Mouse (Mus musculus) forebrain, embryonic 14.5 days (tissue): ENCODE measurements around the gene Itgb1. TPM values are rescaled to one million over a fixed set of nuclear protein-coding genes. Genes with fewer than 3 reads are reported as not detected.

Source experiments
- ATAC-seq: fragments of 200-750 bp; cut with Nextera tagmentation; 2 replicates; pipeline ENCODE4 v1.8.0; 2017; ENCODE audit warnings: mild to moderate bottlenecking, moderate library complexity
- DNase-seq: peaks from one replicate; pipeline ENCODE4 v3.0.0-alpha.2; 2015; ENCODE audit warnings: low spot score
- H3K27ac ChIP-seq: fragments of 300-500 bp; sonication (generic); 2 replicates; pipeline ENCODE4 v1.5.1; 2014; ENCODE audit warnings: low read depth, mild to moderate bottlenecking, control low read depth, low read length, moderate library complexity
- H3K27me3 ChIP-seq: fragments of 300-500 bp; sonication (generic); replicated peaks from 2 replicates; pipeline ENCODE4 v1.6.1; 2014; ENCODE audit warnings: low read length, control low read depth, mixed read lengths; ENCODE audit not compliant: control insufficient read depth, insufficient read depth
- H3K36me3 ChIP-seq: fragments of 300-500 bp; sonication (generic); 2 replicates; pipeline ENCODE4 v1.6.1; 2014; ENCODE audit warnings: low read length, control low read depth; ENCODE audit not compliant: control insufficient read depth, insufficient read depth
- H3K4me1 ChIP-seq: fragments of 300-500 bp; sonication (generic); 2 replicates; pipeline ENCODE4 v1.6.1; 2014; ENCODE audit warnings: antibody characterized with exemption, low read length, control low read depth; ENCODE audit not compliant: control insufficient read depth, insufficient read depth
- H3K4me2 ChIP-seq: fragments of 300-500 bp; sonication (generic); 2 replicates; pipeline ENCODE4 v1.6.1; 2014; ENCODE audit warnings: mild to moderate bottlenecking, control low read depth, low read length
- H3K4me3 ChIP-seq: fragments of 300-500 bp; sonication (generic); 2 replicates; pipeline ENCODE4 v1.5.1; 2014; ENCODE audit warnings: low read depth, low read length, control low read depth
- H3K9ac ChIP-seq: fragments of 300-500 bp; sonication (generic); 2 replicates; pipeline ENCODE4 v1.6.1; 2014; ENCODE audit warnings: mild to moderate bottlenecking, low read length, control low read depth, moderate library complexity
- H3K9me3 ChIP-seq: fragments of 300-500 bp; sonication (generic); replicated peaks from 2 replicates; pipeline ENCODE4 v1.6.1; 2016; ENCODE audit warnings: low read length, control low read depth, mixed read lengths; ENCODE audit not compliant: control insufficient read depth
- WGBS: fragments of 180-500 bp; shearing (Covaris S2); extraction: QIAGEN DNeasy Blood & Tissue Kit; methylation state at CpG from one replicate; pipeline ENCODE4 v1.1.7; 2014; 5-methylcytosine and 5-hydroxymethylcytosine counted together
- polyA plus RNA-seq: library from polyadenylated mRNA; unstranded; fragments of >200 nt; fragmentation: Nextera tagmentation; extraction: Ambion mirVana; gene quantifications from 2 replicates; pipeline ENCODE4 v1.2.1, GENCODE M21; 2014

The Itgb1 gene
- polyA plus RNA-seq, 1 experiment from 2014 or later: 95.1 TPM

DNA sequence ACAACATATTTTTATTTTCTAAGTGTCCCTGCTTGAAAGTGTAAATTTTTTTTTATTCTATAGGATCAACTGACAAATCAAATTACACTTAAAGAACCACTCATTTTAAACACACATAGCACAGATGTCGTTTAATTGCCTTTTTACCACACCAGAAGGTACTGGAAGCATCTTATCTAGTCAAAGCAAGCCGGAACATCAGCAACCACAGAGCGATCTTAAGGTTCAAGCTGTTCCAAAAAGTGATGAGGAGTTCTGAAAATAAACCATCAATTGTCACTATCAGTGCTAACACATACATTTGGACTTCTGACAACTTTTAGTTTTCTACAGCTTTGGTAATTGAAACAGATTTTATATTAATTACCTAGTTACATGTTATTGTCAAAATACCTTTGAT, 48.7 kb downstream of the Itgb1 start:
- WGBS: 90% methylated on average over 3 of the region's 3 CpGs
- peaks cover 38% of the 10 kb centered on the region for H3K36me3 ChIP-seq
- ATAC-seq: no peak

DNA sequence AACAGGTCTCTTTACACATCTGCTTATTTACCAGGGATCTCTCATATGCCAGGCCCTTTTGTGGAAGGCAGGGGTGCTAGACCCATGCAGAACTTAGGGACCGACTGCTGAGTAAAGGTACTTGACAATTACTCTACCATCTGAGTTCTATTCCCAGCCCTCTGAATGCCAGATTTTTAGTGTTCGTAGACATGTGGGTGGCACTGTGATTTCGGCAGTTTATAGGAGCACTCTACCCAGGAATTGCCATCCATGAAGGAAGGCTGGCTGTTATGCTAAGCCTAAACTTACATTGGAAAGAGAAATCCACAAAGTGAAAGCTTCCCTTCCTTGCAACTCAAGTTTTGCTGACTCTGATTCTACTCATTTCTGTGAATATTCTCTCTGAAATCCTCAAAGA, 50.2 kb downstream of the Itgb1 start:
- Histone ChIP-seq H3K4me1 (no peaks in the 10 kb centered on the region), H3K36me3 (peaks cover 39% of the 10 kb centered on the region), H3K9ac (no peak overlapping the region), H3K27me3 (no peaks in the 10 kb centered on the region), H3K4me2 (no peak overlapping the region), H3K4me3 (no peak overlapping the region), H3K9me3 (no peaks in the 10 kb centered on the region), H3K27ac (no peak overlapping the region)
- no peak for ATAC-seq
- 95% methylated on average over 3 of the region's 3 CpGs for WGBS
- DNase-seq: no peak

More for the DNA sequence above, 48.7 kb downstream of the Itgb1 start:
- Histone ChIP-seq H3K9ac (no peak overlapping the region), H3K27me3 (no peaks in the 10 kb centered on the region), H3K27ac (no peak overlapping the region), H3K4me2 (no peak overlapping the region), H3K4me3 (no peak overlapping the region), H3K9me3 (no peaks in the 10 kb centered on the region), H3K4me1 (no peaks in the 10 kb centered on the region)
- no peak for DNase-seq

Other genes starting within 250 kb of the Itgb1 start
- gene Gm3952, start 113.0 kb downstream of the Itgb1 start, polyA plus RNA-seq: not detected in 2 replicates